Mouse (Mus musculus): ENCODE measurements around the gene Fbxo28. TPM values are rescaled to one million over a fixed set of nuclear protein-coding genes. Genes with fewer than 3 reads are reported as not detected.

Fbxo28 gene
- polyA plus RNA-seq, 1 experiment from 2014 or later: 22.4 TPM

Other genes with a start within 250 kb of the Fbxo28 start
- gene Srp9, start 216.9 kb downstream of the Fbxo28 start, polyA plus RNA-seq (2015; fragmentation: Nextera tagmentation; extraction: Ambion mirVana): 125 and 128 TPM in 2 replicates
- not detected in 2 replicates for gene Vmn1r1, start 177.1 kb downstream of the Fbxo28 start, polyA plus RNA-seq (2015; fragmentation: Nextera tagmentation; extraction: Ambion mirVana)
- gene Degs1, start 58.8 kb downstream of the Fbxo28 start, polyA plus RNA-seq (2015; fragmentation: Nextera tagmentation; extraction: Ambion mirVana): 68.7 and 69.8 TPM in 2 replicates
- 19.5 and 19.9 TPM in 2 replicates for gene Trp53bp2, start 67.5 kb upstream of the Fbxo28 start, polyA plus RNA-seq (2015; fragmentation: Nextera tagmentation; extraction: Ambion mirVana)
- gene Capn2, start 176.0 kb upstream of the Fbxo28 start, polyA plus RNA-seq (2015; fragmentation: Nextera tagmentation; extraction: Ambion mirVana): 85.6 and 86.2 TPM in 2 replicates
- 0.06 and 0.11 TPM in 2 replicates for gene Capn8, start 223.4 kb upstream of the Fbxo28 start, polyA plus RNA-seq (2015; fragmentation: Nextera tagmentation; extraction: Ambion mirVana)